Mouse (Mus musculus): ENCODE measurements at regions not wholly inside any gene's neighbourhood (a gene's known extent, or its start where the extent isn't known, plus 50 kb on each side); places are given as distances from the start of the nearest gene placed in this dataset.

- no peak for TF ChIP-seq CTCF (IDR thresholded peaks at IDR 0.05; ENCODE audit: borderline replicate concordance, insufficient read depth, low read depth, low read length)
- TF ChIP-seq POLR2A (IDR thresholded peaks at IDR 0.05; ENCODE audit: borderline replicate concordance, insufficient read depth, low read length), result no peak
Observed at GRCm38 (mm10) chr7:58445781-58446180, 210.2 kb upstream of the Atp10a start.
